Mouse (Mus musculus): ENCODE data around the gene Farsb.
A peak's percentile ranks its signal among the peaks of the same experiment; 100 is the strongest.

Gene Farsb

DNA sequence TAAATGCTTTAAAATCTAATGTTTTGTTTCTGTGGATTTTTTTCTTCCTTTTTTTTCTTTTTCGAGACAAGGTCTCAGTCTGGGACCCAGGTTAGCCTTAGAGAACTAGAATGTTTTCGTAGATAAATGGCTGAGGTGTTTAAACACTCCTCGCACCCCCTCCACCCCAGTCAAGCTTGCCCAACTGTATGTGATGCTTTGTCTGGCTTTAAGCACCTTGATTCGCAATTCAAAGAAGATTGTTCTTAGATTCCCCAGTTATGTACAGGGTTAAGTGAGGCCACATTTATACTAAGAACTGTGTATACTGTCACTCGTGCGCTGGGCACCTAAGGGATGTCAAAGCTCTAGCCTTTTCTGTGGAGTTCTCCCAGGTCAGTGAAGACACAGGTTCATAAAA, 68.4 kb downstream of the Farsb start:
- DNase-seq (ENCODE audit: low spot score) = no peak

DNA sequence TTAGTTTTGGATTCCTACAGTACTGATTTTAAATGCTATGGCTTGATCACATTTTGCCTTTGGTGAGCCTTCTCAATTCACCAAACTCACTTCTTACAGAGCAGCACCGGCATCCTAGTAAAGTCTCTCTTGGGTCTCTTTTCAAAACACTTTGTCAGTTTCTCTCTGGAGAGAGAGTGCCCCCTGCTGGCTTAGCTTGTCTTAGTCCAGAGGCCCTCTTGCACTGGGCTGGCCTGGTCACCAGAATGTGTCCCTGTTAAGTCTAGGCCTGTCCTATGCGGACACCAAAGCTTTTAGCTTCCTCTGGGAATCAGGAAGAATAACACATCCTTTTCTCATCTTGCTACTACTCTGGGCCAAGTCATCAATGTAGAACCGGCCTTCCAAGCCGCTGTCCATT, 69.1 kb downstream of the Farsb start:
- DNase-seq (ENCODE audit: low spot score) = peak; percentile 38

DNA sequence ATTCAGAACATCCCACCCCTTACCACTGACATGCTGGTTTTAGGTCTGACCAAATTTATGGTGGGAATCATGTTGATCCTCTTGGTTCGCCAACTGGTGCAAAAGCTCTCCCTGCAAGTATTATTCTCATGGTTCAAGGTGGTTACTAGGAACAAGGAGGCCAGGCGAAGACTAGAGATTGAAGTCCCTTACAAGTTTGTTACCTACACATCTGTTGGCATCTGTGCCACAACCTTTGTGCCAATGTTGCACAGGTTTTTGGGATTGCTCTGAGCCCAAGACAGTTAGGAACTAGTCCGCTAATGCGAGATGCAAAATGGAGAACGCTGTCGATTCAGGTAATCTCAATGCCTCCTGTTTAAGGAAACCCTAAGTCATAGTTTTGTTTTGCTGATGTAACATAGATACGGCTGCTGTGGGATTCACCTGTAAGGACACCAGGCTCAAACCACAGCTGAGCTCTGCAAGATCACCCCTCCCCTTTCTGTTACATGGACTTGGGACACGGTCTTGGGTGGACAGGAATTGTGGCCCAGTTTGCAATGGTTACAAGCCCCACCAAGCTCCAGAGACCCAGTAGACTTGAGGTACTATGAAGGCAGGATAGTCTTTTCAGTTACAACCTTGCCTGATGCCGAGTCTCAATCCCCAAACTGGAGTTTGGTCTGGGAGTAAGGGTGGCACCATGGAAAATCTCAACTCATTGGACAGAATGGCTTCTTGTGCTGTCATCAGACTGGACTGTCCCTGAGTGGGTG, 71.4 kb downstream of the Farsb start:
- no peak for DNase-seq (ENCODE audit: low spot score)

DNA sequence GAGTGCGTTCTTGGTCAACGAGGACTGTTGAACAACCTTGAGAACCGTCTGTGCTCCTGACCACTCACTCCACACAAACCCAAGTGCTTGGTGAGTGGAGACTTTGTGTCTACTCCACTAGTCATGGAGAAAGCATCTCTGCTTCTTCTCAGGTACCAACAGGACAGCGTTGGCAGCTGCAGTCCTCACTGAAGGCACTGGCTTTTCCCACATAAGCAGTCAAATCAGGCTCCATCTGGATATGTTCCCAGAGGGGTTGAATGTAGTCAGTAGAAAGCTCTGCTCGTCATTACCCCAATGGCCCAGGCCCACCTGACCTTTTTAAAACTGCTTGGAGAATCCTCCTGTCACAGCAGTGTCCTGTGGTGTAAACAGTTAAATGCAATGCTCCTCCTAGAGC, 74.3 kb downstream of the Farsb start:
- DNase-seq (ENCODE audit: low spot score) = no peak

GRCm38 (mm10) chr1:78412668-78413067, 76.0 kb downstream of the Farsb start:
- DNase-seq (ENCODE audit: low spot score) = peak; percentile 26

DNA sequence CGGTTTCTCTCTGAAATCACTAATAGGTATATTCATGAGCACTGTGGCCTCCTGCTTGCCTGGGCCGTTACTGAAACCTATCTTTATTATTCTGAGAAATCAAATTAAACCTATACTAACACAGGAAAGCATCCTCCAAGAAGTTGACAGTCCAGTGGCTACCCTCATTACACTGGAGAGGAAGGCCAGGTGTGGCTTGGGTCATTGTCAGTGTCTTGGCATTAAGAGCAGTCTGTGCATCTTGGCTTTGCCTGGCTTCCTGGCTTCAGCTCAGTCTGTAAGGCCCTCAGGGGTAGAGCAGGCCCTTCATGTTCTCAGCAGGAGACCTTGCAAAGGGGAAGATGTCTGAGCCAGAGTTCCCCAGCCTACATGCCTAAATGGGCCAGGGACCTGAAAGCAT, 79.3 kb downstream of the Farsb start:
- DNase-seq (ENCODE audit: low spot score) = no peak

- no peak for DNase-seq (ENCODE audit: low spot score)
Measured at GRCm38 (mm10) chr1:78401413-78401812, 87.3 kb downstream of the Farsb start.

DNA sequence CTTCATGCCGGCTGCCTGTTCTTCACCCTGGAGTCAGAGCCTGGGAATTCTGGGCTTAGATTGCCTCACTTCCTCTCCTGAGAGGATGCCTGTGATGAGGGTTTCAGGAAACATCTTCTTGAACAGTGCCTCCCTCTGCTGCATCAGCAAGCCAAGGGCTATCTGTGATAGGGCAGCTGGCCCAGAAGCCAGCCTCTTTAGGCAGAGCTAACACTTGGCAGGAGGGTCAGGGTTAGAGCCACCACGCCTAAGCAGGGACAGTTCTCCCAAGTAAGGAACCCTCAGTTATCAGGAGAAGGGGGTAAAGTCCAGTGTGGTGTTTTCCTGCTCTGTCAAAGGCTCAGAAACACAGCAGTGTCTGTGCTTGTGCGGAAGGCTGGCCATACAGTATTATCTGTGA, 88.9 kb downstream of the Farsb start:
- no peak for DNase-seq (ENCODE audit: low spot score)

GRCm38 (mm10) chr1:78396320-78396913, 92.3 kb downstream of the Farsb start:
- DNase-seq (ENCODE audit: low spot score) = no peak

GRCm38 (mm10) chr1:78395737-78396136, 93.0 kb downstream of the Farsb start:
- DNase-seq (ENCODE audit: low spot score) = no peak

GRCm38 (mm10) chr1:78395191-78395735, 93.4 kb downstream of the Farsb start:
- no peak for DNase-seq (ENCODE audit: low spot score)

DNA sequence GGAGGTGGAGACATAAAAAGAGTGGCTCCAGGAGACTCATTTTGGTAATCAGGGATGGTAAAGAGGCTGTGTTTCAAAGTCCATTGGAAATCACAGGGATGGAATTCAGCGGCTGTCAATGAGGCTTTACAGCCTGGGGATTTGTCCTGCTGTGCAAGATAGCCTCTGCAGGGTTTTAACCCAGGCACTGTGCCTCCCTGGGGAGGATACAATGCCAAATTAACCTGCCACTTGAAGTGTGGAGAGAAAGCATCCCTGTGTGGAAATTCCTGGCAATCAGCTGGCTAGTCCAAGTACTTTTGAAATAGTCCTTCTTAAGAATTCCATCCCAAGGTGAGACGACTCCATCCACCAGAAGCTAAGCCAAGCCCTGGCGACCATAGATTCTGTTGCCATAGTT, 99.8 kb downstream of the Farsb start:
- DNase-seq (ENCODE audit: low spot score) = no peak

DNA sequence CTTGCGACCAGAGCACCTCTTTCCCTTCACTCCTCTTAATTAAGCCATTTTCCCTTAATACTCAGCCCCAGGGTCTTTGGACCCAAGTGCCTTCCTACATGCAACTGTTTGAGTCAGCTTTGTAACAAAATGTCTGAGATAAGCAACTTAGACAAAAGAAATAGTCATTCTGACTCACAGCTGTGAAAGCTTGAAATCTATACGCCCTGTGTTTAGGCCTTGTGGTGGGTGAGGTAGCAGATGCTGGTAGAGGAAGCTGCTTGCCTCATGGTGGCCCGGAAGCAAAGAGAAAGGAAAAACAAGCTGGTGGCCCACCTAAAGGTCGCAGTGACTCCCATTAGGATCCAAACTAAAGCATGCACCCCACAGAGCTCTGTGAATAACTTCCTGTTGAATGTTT, 100.8 kb downstream of the Farsb start:
- no peak for DNase-seq (ENCODE audit: low spot score)

DNA sequence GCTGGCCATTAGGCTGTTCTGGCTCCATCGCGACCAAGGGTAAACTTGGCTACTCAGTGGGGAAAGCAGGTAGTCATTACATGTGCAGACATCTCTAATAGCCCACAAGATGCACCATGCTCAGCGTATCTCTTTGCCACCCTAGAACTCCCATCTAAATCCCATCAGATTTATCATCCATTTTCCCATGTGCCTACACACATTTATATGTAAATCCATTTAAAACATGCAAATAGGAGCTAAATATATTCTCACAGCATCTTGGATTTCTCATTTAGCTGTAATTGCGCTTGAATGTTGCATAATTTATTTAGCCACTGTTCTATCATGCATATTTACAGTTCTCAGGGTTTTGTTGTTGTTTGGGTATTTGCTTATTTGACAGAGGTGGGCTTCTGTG, 107.7 kb downstream of the Farsb start:
- DNase-seq (ENCODE audit: low spot score) = no peak

- DNase-seq (ENCODE audit: low spot score) = no peak
Measured at GRCm38 (mm10) chr1:78375058-78375457, 113.6 kb downstream of the Farsb start.

GRCm38 (mm10) chr1:78373836-78374235, 114.9 kb downstream of the Farsb start:
- DNase-seq (ENCODE audit: low spot score) = no peak

- no peak for DNase-seq (ENCODE audit: low spot score)
Measured at GRCm38 (mm10) chr1:78372316-78372715, 116.4 kb downstream of the Farsb start.

- no peak for DNase-seq (ENCODE audit: low spot score)
Measured at GRCm38 (mm10) chr1:78371569-78372236, 117.0 kb downstream of the Farsb start.

GRCm38 (mm10) chr1:78370121-78370520, 118.6 kb downstream of the Farsb start:
- DNase-seq (ENCODE audit: low spot score) = no peak
